Mouse (Mus musculus): ENCODE measurements at regions not wholly inside any gene's neighbourhood (a gene's known extent, or its start where the extent isn't known, plus 50 kb on each side); places are given as distances from the start of the nearest gene placed in this dataset.

DNA sequence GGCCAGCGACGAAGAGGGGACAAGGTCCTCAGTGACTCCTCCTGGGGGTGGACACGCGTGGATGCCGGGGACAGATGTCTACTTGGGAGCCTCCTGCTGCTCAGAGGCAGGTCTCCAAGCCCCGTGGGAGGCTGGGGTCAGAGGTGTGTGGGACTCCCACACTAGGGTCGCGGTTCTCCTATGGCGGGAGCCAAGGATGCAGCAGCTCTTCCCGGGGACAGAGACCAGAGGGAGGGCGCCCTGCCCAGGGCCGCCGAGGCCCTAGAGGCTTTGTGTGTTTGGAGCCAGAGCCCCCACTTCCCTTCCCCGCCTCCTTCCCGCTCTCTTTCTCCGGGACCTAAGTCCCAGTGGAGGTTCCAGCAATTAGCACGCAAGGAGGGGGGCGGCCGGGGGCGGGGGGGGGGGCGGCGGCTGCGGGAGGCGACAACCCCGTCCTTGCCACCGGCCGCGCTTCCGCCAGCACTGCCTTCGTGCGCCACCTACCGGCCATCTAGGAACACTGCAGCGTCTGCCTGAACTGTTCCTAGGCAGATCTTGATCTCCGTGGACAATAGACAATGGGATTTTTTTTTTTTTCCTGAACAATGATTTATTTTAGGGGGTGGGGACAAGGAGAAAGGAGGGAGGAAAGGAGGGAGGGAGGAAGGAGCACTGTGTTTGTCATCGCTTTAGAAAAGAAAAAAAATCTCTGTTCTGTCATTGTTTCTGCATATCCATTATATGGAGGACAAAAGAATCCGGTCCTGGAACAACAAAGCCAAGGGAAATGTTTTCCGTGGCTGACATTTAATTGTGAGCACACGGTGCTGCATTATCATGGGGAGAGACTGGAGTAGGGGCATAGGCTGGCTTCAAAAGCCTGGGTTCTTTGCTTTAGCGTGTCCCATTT is 71.8 kb upstream of the Foxo1 start:
- peak; percentile 85 for DNase-seq (ENCODE audit: low read depth, low spot score)

DNA sequence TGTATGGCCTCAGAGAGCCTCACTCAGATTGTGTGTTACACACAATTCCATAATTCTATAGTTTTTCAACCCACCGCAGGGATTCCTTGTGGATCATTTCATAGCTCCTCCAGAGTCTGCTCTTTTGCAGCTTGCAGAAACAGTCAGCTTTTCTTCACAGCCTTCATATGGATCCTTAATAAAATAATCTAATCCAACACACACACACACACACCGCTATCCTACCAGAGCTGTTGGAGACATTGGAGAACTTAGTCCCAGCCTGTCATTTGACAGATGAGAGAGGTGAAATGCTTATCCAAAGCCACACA is 71.2 kb upstream of the Foxo1 start:
- DNase-seq (ENCODE audit: low read depth, low spot score), result no peak

DNA sequence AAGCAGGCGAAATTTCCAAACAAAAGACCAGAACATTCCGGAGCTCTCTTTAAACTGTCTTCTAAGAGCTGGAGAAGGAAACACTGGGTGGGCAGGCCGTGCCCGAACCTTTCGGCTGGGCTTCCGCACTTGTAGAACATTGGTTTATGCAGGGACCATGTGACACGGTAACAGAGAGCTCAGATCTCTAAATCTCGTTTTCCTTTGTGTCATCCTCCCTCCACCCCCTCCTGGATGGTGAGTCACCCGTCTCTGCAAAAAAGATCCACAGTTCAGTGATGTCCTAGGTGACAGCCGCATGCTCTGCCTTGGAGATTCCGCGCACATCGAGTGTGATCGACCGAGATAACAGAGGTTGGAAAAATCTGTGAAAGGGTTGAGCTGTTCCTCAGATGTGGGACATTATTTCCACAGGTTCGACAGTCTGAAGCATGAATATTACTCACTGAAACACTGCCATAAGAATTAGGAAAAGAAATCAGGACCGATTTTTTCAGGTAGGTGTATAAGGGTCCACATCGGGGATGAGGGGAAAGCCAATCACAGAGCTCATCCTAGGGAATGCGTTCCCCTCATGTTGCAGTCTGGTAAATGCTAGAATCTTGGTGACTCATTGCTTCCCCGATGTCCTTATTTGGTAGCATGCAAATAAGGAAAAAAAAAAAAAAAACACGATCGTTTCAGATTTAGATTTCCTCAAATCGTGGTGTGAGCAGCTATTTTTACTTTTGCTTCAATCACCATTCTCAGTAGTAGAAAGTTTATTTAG is 70.0 kb upstream of the Foxo1 start:
- DNase-seq (ENCODE audit: low read depth, low spot score), result peak; percentile 45

DNA sequence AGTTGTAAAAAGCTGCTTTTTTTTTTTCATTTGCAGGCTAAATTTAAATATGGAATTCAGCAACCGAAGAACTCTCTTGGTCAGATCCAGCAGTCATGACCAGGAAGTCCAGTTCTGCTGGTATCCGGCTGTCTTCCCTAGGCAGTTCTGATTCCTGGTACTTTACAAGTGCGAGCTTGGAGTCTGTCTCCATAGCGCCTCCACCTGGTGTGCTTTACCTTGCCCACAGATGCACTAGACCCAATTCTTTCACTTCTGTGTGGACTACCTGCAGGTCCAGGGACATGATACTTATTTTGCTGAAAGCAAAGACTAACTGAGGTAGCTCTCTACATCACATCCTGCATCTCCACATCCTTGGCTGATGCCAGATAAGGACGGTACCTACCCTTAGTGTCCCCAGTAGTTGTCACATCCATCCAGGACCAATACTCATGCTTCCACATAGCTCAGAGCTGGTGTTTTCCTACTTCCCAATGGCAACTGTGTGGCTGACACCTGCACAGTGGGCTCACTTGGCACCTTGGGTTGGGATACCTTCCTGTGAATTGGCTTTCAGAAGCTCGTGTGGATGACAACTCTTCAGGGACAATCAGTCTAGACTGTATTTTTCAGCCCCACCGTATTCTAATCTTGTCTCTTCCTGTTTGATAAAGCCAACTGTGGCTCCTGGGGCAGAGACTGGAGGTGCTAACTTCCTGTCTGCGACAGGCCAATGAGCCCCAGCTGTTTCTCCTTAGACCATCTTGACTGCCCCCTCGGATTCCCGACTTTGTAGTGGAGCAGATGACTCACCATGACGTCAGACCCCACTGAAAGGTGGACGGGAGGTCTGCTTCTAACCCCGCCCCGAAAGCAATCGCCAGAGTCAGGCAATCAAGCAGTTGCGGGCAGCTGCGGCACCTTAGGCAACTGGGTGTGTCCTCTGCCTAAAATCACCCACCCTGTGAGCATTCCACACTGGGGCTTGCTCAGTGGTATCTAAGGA is 69.1 kb upstream of the Foxo1 start:
- DNase-seq (ENCODE audit: low read depth, low spot score), result no peak

DNA sequence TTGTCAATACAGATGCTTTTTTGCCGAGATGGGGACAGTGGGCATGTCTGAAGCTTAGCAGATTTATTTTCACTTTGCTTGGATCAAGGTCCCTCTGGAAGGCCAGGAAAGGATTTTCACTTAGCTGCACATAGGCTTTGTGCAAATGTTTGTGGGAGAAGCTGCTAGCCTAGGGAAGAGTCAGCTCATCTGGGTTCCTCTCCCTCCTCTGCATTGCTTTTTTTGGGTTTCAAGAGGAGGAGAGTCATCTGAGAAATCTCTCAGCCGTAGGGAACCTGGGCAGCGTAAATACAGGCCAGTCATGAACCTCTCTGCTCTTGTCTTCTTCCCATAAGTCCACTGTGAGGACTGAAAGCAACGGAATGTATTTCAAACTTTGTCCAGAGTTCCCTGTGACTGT is 68.0 kb upstream of the Foxo1 start:
- DNase-seq (ENCODE audit: low read depth, low spot score), result no peak

DNA sequence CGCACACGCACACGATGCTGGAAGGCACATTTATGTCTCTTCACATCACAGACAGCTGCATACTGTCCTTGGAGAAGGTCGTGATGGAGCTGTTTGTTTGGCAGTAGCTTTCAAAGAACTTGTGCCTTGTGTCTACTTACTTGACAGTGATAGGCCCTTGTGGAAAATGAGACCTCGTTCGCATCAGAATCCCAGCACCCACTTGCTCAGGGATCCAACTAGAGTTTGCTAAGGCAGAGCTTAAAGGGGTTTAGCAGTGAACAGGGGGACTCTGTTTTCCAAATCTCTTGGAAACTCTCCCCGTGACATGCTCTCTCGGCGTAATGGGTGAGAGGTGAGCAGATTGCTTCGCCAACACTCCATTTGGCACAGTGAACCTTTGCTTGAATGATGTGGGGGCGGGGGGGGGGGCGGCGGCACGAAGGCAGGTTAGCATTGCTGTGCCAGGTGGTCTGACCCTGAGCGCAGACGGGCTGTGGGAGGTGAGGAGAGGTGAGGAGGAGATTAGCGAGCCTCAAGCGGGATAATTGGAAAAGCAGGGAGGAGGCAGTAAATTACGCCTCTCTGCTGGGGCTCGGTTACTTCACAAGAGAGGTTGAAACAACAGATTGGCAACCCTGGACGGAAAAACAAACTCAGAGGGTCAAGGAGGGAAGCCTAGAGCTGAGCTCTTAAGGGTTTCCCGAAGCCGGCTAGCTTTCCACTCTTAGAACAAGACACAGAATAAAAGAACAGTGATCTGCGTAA is 57.4 kb upstream of the Foxo1 start:
- DNase-seq (ENCODE audit: low read depth, low spot score), result no peak

DNA sequence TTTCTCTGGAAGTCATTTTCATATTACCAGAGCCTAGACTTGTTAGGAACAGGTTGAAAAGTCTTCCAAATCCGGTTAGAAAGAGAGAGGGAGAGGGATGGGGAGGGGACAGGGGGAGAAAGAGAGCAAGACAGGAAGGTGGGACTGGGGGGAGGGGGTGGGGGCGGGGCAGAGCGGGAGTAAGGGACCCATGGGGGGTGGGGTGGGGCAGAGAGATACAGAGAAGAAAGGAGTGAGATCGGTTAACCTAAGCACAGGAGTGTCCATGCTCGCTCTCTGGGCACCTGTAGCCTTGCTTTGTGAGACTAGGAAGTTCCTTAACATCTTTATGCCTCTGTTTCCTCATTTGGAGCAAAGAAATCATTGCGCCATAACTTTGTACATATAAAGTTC is 56.8 kb upstream of the Foxo1 start:
- DNase-seq (ENCODE audit: low read depth, low spot score), result no peak

DNA sequence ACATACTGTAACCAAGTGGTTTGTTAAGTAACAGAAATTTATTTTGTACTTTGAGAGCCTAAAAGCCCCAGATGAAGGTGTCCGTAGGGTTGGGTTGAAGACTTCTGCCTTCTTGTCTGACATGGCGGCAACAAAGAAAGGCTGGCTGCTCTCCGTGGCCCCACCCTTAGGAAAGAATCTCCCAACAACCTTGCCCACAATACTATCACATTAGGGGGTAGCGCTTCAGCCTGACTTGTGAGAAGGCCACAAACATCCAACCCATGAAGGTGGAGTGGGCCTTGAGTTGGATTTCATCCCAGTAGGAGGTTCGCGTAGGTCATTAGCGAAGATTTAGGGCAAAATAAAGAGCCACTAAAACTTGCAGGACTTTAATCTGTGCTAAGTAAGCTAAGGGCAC is 54.0 kb upstream of the Foxo1 start:
- DNase-seq (ENCODE audit: low read depth, low spot score), result no peak

DNA sequence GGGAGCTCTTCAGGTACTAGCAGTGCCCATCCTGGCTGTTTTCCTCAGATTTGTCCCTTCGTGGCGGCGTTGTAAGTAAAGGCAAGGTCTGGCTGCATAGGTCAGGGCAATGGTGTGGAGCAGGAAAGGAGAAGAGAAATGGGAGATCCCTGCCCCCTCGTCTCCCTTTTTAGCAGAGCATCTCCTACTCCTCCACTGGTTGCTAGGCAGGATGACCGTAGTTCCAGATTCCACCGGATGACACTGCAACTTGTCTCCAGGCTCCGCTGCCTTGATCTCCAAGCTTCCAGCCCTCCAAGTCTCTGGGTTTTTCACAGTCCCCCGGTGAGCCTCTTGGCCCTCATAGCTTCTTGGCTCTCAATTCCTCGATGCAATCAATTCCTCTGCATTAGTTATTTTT is 53.1 kb upstream of the Foxo1 start:
- DNase-seq (ENCODE audit: low read depth, low spot score), result no peak

Data from 3T3-L1 (cell line).